Mouse (Mus musculus) cerebellum, adult 2 months (tissue): ENCODE measurements around the gene Myo16.

Experiments
- CTCF ChIP-seq: fragments of 200-500 bp; IDR thresholded peaks from 2 replicates; pipeline ENCODE4 v1.5.1; 2011; ENCODE audit warnings: low read depth, mild to moderate bottlenecking, control low read depth, low read length, moderate library complexity, borderline replicate concordance; ENCODE audit not compliant: insufficient read depth
- POLR2A ChIP-seq: fragments of 200-500 bp; IDR thresholded peaks from 2 replicates; pipeline ENCODE4 v1.6.1; 2011; ENCODE audit warnings: low read length, control low read depth, borderline replicate concordance; ENCODE audit not compliant: insufficient read depth

- TF ChIP-seq CTCF: no peak
- no peak for TF ChIP-seq POLR2A
These were observed 89.6 kb downstream of the Myo16 start for GRCm38 (mm10) chr8:10243344-10243743.
